Mouse (Mus musculus): ENCODE measurements around the gene Scimp. TPM values are rescaled to one million over a fixed set of nuclear protein-coding genes. Genes with fewer than 3 reads are reported as not detected.
"Not testable (repeated sequence)": the region's sequence is repeated elsewhere in the genome, so short reads cannot be mapped to it uniquely, and the experiment has no call there.

Scimp gene
- polyA plus RNA-seq, 1 experiment from 2014 or later = not detected

- H3K36me3 ChIP-seq (replicated peaks; ENCODE audit: control insufficient read depth, insufficient read depth, low read depth, low read length) = no peaks in the 10 kb centered on the region
- H3K4me1 ChIP-seq (ENCODE audit: control insufficient read depth, insufficient read depth, low read length) = no peaks in the 10 kb centered on the region
- DNase-seq (ENCODE audit: low spot score) (no peak), ATAC-seq (replicated peaks; ENCODE audit: insufficient number of reproducible peaks, low FRiP score, low TSS enrichment, low read depth) (no peak)
- H3K9ac ChIP-seq (replicated peaks; ENCODE audit: low read length) = no peak overlapping the region
- WGBS = 84% methylated on average over 1 of the region's 1 CpGs
- no peaks in the 10 kb centered on the region for H3K9me3 ChIP-seq (replicated peaks; ENCODE audit: control insufficient read depth, low read length)
- H3K4me3 ChIP-seq (ENCODE audit: low read depth, low read length) = no peak overlapping the region
- H3K4me2 ChIP-seq (ENCODE audit: low read depth, low read length) = no peak overlapping the region
- H3K27ac ChIP-seq (replicated peaks; ENCODE audit: low read depth, low read length) = no peak overlapping the region
- no peaks in the 10 kb centered on the region for H3K27me3 ChIP-seq (ENCODE audit: control insufficient read depth, insufficient read depth, low read length)
Observed at GRCm38 (mm10) chr11:70792409-70792808, 20.0 kb downstream of the Scimp start.

- Histone ChIP-seq H3K4me1 (ENCODE audit: control insufficient read depth, insufficient read depth, low read length) (no peaks in the 10 kb centered on the region), H3K9me3 (replicated peaks; ENCODE audit: control insufficient read depth, low read length) (no peaks in the 10 kb centered on the region), H3K4me2 (ENCODE audit: low read depth, low read length) (no peak overlapping the region), H3K27ac (replicated peaks; ENCODE audit: low read depth, low read length) (no peak overlapping the region), H3K4me3 (ENCODE audit: low read depth, low read length) (no peak overlapping the region), H3K9ac (replicated peaks; ENCODE audit: low read length) (no peak overlapping the region), H3K36me3 (replicated peaks; ENCODE audit: control insufficient read depth, insufficient read depth, low read depth, low read length) (no peaks in the 10 kb centered on the region), H3K27me3 (ENCODE audit: control insufficient read depth, insufficient read depth, low read length) (no peaks in the 10 kb centered on the region)
- ATAC-seq (replicated peaks; ENCODE audit: insufficient number of reproducible peaks, low FRiP score, low TSS enrichment, low read depth) = no peak
- WGBS = 88% methylated on average over 5 of the region's 5 CpGs
- DNase-seq (ENCODE audit: low spot score) = no peak
Observed at GRCm38 (mm10) chr11:70791676-70792075, 20.7 kb downstream of the Scimp start.

GRCm38 (mm10) chr11:70790874-70791551, 21.4 kb downstream of the Scimp start:
- Histone ChIP-seq H3K27me3 (ENCODE audit: control insufficient read depth, insufficient read depth, low read length) (no peaks in the 10 kb centered on the region), H3K4me2 (ENCODE audit: low read depth, low read length) (no peak overlapping the region), H3K9ac (replicated peaks; ENCODE audit: low read length) (no peak overlapping the region), H3K36me3 (replicated peaks; ENCODE audit: control insufficient read depth, insufficient read depth, low read depth, low read length) (no peaks in the 10 kb centered on the region), H3K9me3 (replicated peaks; ENCODE audit: control insufficient read depth, low read length) (no peaks in the 10 kb centered on the region), H3K4me3 (ENCODE audit: low read depth, low read length) (no peak overlapping the region), H3K4me1 (ENCODE audit: control insufficient read depth, insufficient read depth, low read length) (no peaks in the 10 kb centered on the region), H3K27ac (replicated peaks; ENCODE audit: low read depth, low read length) (no peak overlapping the region)
- ATAC-seq (replicated peaks; ENCODE audit: insufficient number of reproducible peaks, low FRiP score, low TSS enrichment, low read depth) (no peak), DNase-seq (ENCODE audit: low spot score) (peak; percentile 5)
- 72% methylated on average over 7 of the region's 7 CpGs for WGBS

- Histone ChIP-seq H3K27me3 (ENCODE audit: control insufficient read depth, insufficient read depth, low read length) (no peaks in the 10 kb centered on the region), H3K4me1 (ENCODE audit: control insufficient read depth, insufficient read depth, low read length) (no peaks in the 10 kb centered on the region), H3K4me3 (ENCODE audit: low read depth, low read length) (no peak overlapping the region), H3K4me2 (ENCODE audit: low read depth, low read length) (no peak overlapping the region), H3K9me3 (replicated peaks; ENCODE audit: control insufficient read depth, low read length) (no peaks in the 10 kb centered on the region), H3K36me3 (replicated peaks; ENCODE audit: control insufficient read depth, insufficient read depth, low read depth, low read length) (no peaks in the 10 kb centered on the region), H3K27ac (replicated peaks; ENCODE audit: low read depth, low read length) (no peak overlapping the region), H3K9ac (replicated peaks; ENCODE audit: low read length) (no peak overlapping the region)
- 87% methylated on average over 2 of the region's 2 CpGs for WGBS
- no peak for DNase-seq (ENCODE audit: low spot score)
- ATAC-seq (replicated peaks; ENCODE audit: insufficient number of reproducible peaks, low FRiP score, low TSS enrichment, low read depth) = no peak
Observed at GRCm38 (mm10) chr11:70790426-70790825, 22.0 kb downstream of the Scimp start.

DNA sequence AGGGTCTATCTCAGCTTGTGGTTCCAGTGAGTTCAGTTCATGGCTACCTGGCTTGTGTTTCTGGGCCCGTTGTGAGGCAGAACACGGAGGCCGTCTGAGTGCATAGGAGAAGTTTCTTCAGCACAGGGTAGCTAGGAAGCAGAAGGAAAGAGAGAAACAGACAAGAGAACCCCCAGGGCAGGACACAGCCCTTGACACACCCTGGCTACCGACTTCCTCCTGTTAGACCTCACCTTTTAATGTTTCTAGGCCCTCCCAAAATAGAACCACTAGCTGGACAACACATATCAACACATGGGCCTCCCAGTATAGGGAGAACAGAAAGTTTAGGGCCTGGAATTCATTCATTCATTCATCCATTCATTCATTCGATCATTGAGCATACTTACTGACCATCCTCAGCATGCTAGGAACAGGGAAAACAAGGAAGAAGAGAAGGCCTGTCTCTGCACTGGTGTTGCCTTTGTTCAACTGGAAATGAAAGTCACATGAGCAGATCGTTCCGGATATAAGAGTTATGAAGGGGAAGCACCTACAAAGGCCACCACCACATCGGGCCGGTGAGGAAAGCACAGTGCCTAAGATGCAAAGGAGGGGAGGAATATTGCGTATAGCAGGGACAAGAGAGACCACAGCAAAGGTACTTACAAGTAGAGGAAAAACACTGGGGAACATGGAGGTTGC, 23.3 kb downstream of the Scimp start:
- no peak for DNase-seq (ENCODE audit: low spot score)
- H3K4me2 ChIP-seq (ENCODE audit: low read depth, low read length) = no peak overlapping the region
- H3K36me3 ChIP-seq (replicated peaks; ENCODE audit: control insufficient read depth, insufficient read depth, low read depth, low read length) = no peaks in the 10 kb centered on the region
- H3K27me3 ChIP-seq (ENCODE audit: control insufficient read depth, insufficient read depth, low read length) = no peaks in the 10 kb centered on the region
- no peak overlapping the region for H3K9ac ChIP-seq (replicated peaks; ENCODE audit: low read length)
- H3K9me3 ChIP-seq (replicated peaks; ENCODE audit: control insufficient read depth, low read length) = no peaks in the 10 kb centered on the region
- WGBS = 87% methylated on average over 10 of the region's 10 CpGs
- H3K4me1 ChIP-seq (ENCODE audit: control insufficient read depth, insufficient read depth, low read length) = no peaks in the 10 kb centered on the region
- no peak overlapping the region for H3K4me3 ChIP-seq (ENCODE audit: low read depth, low read length)
- no peak overlapping the region for H3K27ac ChIP-seq (replicated peaks; ENCODE audit: low read depth, low read length)
- ATAC-seq (replicated peaks; ENCODE audit: insufficient number of reproducible peaks, low FRiP score, low TSS enrichment, low read depth) = no peak

GRCm38 (mm10) chr11:70787052-70787451, 25.3 kb downstream of the Scimp start:
- ATAC-seq (replicated peaks; ENCODE audit: insufficient number of reproducible peaks, low FRiP score, low TSS enrichment, low read depth) (no peak), DNase-seq (ENCODE audit: low spot score) (no peak)
- no peak overlapping the region for H3K9ac ChIP-seq (replicated peaks; ENCODE audit: low read length)
- H3K4me1 ChIP-seq (ENCODE audit: control insufficient read depth, insufficient read depth, low read length) = no peaks in the 10 kb centered on the region
- no peak overlapping the region for H3K27ac ChIP-seq (replicated peaks; ENCODE audit: low read depth, low read length)
- no peaks in the 10 kb centered on the region for H3K36me3 ChIP-seq (replicated peaks; ENCODE audit: control insufficient read depth, insufficient read depth, low read depth, low read length)
- H3K9me3 ChIP-seq (replicated peaks; ENCODE audit: control insufficient read depth, low read length) = no peaks in the 10 kb centered on the region
- no peak overlapping the region for H3K4me3 ChIP-seq (ENCODE audit: low read depth, low read length)
- 71% methylated on average over 11 of the region's 11 CpGs for WGBS
- no peaks in the 10 kb centered on the region for H3K27me3 ChIP-seq (ENCODE audit: control insufficient read depth, insufficient read depth, low read length)
- no peak overlapping the region for H3K4me2 ChIP-seq (ENCODE audit: low read depth, low read length)

- Histone ChIP-seq H3K36me3 (replicated peaks; ENCODE audit: control insufficient read depth, insufficient read depth, low read depth, low read length) (no peaks in the 10 kb centered on the region), H3K4me1 (ENCODE audit: control insufficient read depth, insufficient read depth, low read length) (no peaks in the 10 kb centered on the region), H3K9ac (replicated peaks; ENCODE audit: low read length) (no peak overlapping the region), H3K27me3 (ENCODE audit: control insufficient read depth, insufficient read depth, low read length) (no peaks in the 10 kb centered on the region), H3K27ac (replicated peaks; ENCODE audit: low read depth, low read length) (no peak overlapping the region), H3K4me2 (ENCODE audit: low read depth, low read length) (no peak overlapping the region), H3K9me3 (replicated peaks; ENCODE audit: control insufficient read depth, low read length) (no peaks in the 10 kb centered on the region), H3K4me3 (ENCODE audit: low read depth, low read length) (no peak overlapping the region)
- 57% methylated on average over 2 of the region's 2 CpGs for WGBS
- ATAC-seq (replicated peaks; ENCODE audit: insufficient number of reproducible peaks, low FRiP score, low TSS enrichment, low read depth) (no peak), DNase-seq (ENCODE audit: low spot score) (no peak)
Observed at GRCm38 (mm10) chr11:70785908-70786307, 26.5 kb downstream of the Scimp start.

GRCm38 (mm10) chr11:70778058-70778457, 34.3 kb downstream of the Scimp start:
- not testable (repeated sequence) for H3K27ac ChIP-seq (replicated peaks; ENCODE audit: low read depth, low read length); H3K4me3 ChIP-seq (ENCODE audit: low read depth, low read length); H3K9ac ChIP-seq (replicated peaks; ENCODE audit: low read length); H3K9me3 ChIP-seq (replicated peaks; ENCODE audit: control insufficient read depth, low read length); H3K4me2 ChIP-seq (ENCODE audit: low read depth, low read length); ATAC-seq (replicated peaks; ENCODE audit: insufficient number of reproducible peaks, low FRiP score, low TSS enrichment, low read depth); H3K4me1 ChIP-seq (ENCODE audit: control insufficient read depth, insufficient read depth, low read length); H3K27me3 ChIP-seq (ENCODE audit: control insufficient read depth, insufficient read depth, low read length); H3K36me3 ChIP-seq (replicated peaks; ENCODE audit: control insufficient read depth, insufficient read depth, low read depth, low read length)
- peak; percentile 64 for DNase-seq (ENCODE audit: low spot score)
- WGBS = 32% methylated on average over 6 of the region's 6 CpGs

Data from embryonic facial prominence, embryonic 11.5 days (tissue).